Comparison of ENCODE assay signal across 31 mouse cellular contexts in genomic region chr10:127645791-127646190, GRCm38 (mm10). TPM values are rescaled to one million over a fixed set of nuclear protein-coding genes. Genes with fewer than 3 reads are reported as not detected.
"Had no signal": no experiment of that assay in that cellular context is flagged by ENCODE, and none has a peak within 500 bp of the region (broad histone marks: within the 10 kb centered on the region; RNA-seq: fewer than 3 reads in every experiment).

No protein-coding gene starts in this region.

- H3K4me3 ChIP-seq: heart, embryonic 12.5 days; heart, embryonic 13.5 days; heart, embryonic 15.5 days; hindbrain, embryonic 10.5 days; hindbrain, embryonic 12.5 days; hindbrain, embryonic 13.5 days; hindbrain, embryonic 15.5 days; intestine, embryonic 15.5 days; kidney, embryonic 15.5 days; layer of hippocampus, adult 2 months; left cerebral cortex, adult 2 months had no signal

- H3K36me3 ChIP-seq: hindbrain, embryonic 10.5 days; hindbrain, embryonic 12.5 days; hindbrain, embryonic 13.5 days; hindbrain, embryonic 15.5 days had no signal

- H3K27me3 ChIP-seq: heart, embryonic 12.5 days; heart, embryonic 13.5 days; heart, embryonic 15.5 days; intestine, embryonic 15.5 days; kidney, embryonic 15.5 days had no signal

- H3K9me3 ChIP-seq: heart, embryonic 12.5 days; heart, embryonic 13.5 days; heart, embryonic 15.5 days; hindbrain, embryonic 10.5 days; hindbrain, embryonic 12.5 days; hindbrain, embryonic 13.5 days; hindbrain, embryonic 15.5 days; intestine, embryonic 15.5 days; kidney, embryonic 15.5 days had no signal

- DNase-seq: heart, postnatal 10 days; heart, postnatal 14 days; heart, postnatal 36 days; heart, postnatal 4 days; kidney, adult 11 months; kidney, adult 18-20 months; kidney, adult 2 months; kidney, adult 8-10 months; kidney, adult 9 months; kidney, postnatal 10 days; kidney, postnatal 14 days; kidney, postnatal 25 days; kidney, postnatal 36 days; kidney, postnatal 4 days; layer of hippocampus, adult 9-11 months; layer of hippocampus, postnatal 36 days had no signal

- H3K27ac ChIP-seq: heart, embryonic 13.5 days; heart, embryonic 15.5 days; hindbrain, embryonic 10.5 days; hindbrain, embryonic 12.5 days; hindbrain, embryonic 13.5 days; hindbrain, embryonic 14.5 days; hindbrain, embryonic 15.5 days; hindbrain, postnatal 0 days; intestine, embryonic 15.5 days; kidney, embryonic 15.5 days; kidney, postnatal 0 days; layer of hippocampus, adult 2 months; left cerebral cortex, adult 2 months had no signal

RNA-seq across cellular contexts. Expression of gene Myo1a, which starts 59.2 kb away (rescaled TPM):
- polyA plus RNA-seq: inflammation-experienced regulatory T-cells, adult 6 months had no signal
